Mouse (Mus musculus) retina, embryonic 14.5 days (tissue): ENCODE results near the gene Sec24b.

Experiments
- DNase-seq: peaks from one replicate; pipeline ENCODE4 v3.0.0-alpha.2; 2015; ENCODE audit warnings: low spot score

Sec24b gene

DNA sequence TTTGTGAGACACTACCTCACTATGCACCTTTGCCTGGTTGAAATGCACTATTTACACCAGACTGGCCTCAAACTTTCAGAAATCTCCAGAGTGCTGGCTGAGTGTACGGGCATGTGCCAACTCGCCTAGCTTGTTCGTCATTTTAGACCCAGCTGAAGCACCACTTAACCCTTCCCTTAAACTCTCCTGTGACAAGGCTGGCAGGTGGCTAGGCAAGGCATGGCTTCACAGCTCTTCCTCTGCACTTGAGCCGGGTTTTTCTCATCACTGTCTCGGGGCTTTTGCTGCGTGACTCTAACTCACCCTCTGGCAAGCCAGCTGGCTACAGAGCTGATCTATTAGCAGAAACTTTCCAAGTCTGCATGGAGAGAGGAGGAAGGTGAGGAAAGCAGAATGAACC, 6.8 kb downstream of the Sec24b start:
- no peak for DNase-seq

DNA sequence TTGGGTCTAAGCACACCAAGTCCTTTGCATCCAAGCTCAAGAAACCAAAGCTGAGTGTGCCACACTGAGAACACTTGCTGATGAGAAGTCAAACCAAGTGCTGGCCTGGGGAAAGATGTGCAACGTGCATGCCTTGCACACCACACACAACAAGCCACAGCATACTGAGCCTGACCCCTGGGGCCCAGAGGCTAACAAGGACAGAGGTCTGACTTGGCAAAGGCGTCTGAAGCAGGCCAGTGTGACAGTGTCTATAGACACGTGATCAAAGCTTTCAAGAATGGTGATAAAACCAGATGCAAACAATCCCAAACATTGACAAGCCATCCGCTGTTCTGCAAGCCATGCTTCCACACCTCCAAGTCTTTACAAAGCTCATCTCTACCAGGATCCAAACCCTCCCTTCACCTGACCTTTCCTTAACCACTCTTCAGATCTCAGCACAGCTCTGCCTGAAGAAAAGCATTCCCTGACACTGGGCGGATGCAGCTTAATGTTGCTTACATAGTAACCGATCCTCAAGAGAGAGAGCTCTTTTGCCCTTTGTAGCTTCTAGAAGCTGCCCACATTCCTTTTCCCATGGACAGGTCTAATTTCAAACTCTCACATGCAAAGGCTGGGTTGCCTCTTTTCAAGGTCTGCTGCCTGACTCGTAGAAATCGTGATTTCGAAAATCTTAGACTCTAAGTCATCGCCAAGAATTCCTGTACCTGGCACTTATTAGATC, 7.8 kb downstream of the Sec24b start:
- DNase-seq = no peak

GRCm38 (mm10) chr3:130052541-130053298, 8.6 kb downstream of the Sec24b start:
- DNase-seq = no peak

- DNase-seq = no peak
Observed at GRCm38 (mm10) chr3:130052116-130052515, 9.2 kb downstream of the Sec24b start.

DNA sequence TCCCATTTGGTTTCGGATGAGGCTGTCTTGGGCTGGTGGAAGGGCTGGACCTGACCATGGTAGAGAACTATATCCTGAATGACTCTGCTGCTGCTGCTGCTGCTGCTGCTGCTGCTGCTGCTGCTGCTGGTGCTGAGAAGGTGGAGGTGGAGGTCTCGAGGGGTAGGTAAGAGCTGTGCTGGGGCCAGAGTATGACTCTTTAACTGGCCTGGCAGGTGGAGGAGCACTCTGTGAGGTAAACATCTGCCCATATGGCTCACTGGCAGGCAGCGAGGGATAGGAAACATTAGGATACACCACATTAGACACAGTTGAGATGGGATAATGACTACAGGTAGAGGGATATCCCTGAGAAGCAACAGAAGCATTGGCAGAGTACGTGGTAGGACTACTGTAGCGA, 20.6 kb downstream of the Sec24b start:
- no peak for DNase-seq

- no peak for DNase-seq
Observed at GRCm38 (mm10) chr3:130040017-130040416, 21.3 kb downstream of the Sec24b start.

GRCm38 (mm10) chr3:130028741-130029140, 32.6 kb downstream of the Sec24b start:
- no peak for DNase-seq

DNA sequence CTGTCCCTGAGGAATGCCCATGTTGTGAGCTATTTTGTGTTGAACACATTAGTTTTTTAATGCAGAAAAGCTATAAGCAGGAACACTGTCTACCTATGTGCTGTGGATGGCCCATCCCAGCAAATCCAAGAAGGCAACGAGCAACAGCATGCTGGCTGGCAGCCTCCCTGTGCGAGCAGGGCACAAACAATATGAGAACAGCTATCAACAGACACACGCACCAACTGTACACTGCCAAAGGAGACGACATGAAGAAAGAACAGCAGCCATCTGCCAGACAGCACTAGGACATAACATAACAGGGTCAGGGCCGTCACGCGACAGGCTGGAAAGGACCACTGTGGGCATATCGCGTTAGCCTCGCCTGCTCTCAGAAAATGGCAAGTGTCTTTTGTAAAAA, 35.2 kb downstream of the Sec24b start:
- DNase-seq = no peak

DNA sequence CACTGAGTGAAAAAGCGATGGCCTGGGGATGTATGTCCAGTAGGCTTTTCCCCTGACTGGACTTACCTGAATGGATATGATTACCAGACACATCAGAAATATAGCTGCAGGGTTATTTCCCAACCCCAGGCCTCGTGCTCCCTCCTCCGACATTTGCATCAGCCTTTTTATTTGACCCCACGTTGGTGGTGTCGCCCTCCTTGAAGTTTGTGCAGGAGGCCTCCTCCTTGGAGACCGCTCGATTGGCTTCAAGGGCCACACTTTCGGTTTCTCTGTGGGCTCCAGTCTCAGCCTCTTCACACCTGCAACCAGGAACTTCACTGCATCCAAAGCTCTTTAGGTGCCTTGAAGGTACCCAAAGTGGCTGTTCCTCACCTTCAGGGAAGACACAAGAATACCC, 35.8 kb downstream of the Sec24b start:
- no peak for DNase-seq

DNA sequence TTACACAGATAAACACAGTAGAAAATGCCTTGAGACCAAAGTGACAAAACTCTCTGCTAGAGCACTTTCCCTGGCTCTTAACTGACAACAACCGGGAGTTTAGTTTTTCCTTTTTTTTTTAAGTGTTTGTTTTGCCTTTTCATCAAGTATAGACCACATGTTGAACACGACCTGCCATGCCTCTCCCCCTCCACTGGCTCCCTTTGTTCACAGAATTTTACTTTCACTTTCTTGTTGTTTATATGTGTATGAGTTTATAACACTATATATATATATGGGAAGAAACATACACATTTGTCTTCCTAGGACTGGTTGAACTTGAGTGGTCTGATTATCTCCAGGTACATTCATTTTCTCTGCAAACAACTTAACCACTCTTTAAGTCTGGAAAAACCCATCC, 48.4 kb downstream of the Sec24b start:
- DNase-seq = no peak

DNA sequence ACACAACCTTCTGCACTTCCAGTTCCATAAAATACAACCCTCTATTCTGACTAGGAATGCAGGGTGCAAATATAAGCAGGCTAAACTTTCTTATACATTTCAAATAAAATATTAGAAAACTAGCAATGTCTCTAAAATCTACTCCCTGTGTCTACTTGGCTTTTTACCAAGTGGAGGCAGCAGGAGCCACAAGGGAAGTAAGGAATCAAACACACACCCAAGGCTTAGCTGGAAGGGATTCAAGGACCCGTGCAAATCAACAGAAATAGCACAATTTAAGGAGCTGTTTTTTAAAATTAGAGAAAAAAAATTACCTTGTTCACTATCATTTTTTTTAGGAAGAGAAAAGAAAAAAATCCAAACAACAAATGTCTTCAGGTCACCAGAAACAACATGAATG, 50.1 kb downstream of the Sec24b start:
- DNase-seq = no peak

DNA sequence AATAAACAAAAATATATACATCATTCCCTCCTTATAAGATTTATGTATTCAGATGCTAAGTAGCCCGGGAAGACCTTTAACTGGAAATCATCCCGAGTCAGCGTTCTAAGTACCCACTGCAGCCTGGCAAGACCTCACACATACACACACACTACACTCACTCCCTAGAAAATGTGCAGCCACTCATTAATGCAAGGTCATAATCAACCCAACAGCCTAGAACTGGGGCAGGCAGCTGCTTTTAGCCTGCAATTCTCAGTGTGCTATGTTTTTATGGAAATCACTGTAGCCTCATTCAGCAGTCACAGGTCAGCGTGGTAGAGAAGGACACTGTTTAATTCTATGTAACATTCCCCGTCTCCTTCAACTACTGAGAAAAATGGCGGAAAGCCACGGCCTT, 55.2 kb downstream of the Sec24b start:
- DNase-seq = no peak

GRCm38 (mm10) chr3:130000926-130001325, 60.4 kb downstream of the Sec24b start:
- no peak for DNase-seq

- DNase-seq = no peak
Observed at GRCm38 (mm10) chr3:129998526-129998925, 62.8 kb downstream of the Sec24b start.

- DNase-seq = no peak
Observed at GRCm38 (mm10) chr3:129998001-129998400, 63.4 kb downstream of the Sec24b start.

DNA sequence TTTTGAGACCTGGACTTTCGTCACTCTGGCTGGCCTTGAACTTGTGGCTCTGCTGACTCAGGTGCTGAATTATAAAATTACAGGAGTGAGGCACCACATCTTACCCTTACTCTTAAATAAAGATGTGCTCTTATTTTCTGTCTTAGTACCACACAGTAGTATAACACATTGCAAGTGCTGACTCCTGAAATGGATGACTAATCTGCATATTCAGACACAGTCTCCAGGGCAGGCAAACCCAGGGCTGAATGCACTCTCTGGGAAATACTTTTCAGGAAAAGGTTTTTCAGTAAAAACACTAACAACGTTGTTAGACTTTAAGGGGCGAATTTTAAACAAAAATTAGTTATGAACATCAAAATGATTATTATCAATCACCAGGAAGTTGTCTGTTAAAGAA, 64.0 kb downstream of the Sec24b start:
- no peak for DNase-seq

- no peak for DNase-seq
Observed at GRCm38 (mm10) chr3:129987297-129987696, 74.1 kb downstream of the Sec24b start.

- no peak for DNase-seq
Observed at GRCm38 (mm10) chr3:129985335-129985734, 76.0 kb downstream of the Sec24b start.

DNA sequence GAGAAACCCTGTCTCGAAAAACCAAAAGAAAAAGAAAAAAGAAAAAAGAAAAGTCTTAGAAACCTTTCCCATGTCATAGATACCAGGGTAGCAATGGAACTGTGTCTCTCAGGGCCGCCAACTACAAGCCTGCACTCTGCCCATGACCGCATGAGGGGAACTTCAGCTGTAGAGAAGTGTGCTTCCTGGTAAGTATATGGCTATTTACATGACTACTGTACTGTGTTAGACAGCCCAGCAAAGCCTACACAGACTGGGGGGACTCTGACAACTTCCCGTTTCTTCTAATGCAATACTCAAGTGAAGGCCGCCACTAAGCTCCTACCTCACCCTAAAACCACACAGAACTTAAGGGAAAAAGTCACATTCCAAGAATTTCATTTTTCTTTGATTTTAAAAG, 76.6 kb downstream of the Sec24b start:
- DNase-seq = no peak

- no peak for DNase-seq
Observed at GRCm38 (mm10) chr3:129982271-129982670, 79.1 kb downstream of the Sec24b start.

- DNase-seq = no peak
Observed at GRCm38 (mm10) chr3:129981756-129982155, 79.6 kb downstream of the Sec24b start.

DNA sequence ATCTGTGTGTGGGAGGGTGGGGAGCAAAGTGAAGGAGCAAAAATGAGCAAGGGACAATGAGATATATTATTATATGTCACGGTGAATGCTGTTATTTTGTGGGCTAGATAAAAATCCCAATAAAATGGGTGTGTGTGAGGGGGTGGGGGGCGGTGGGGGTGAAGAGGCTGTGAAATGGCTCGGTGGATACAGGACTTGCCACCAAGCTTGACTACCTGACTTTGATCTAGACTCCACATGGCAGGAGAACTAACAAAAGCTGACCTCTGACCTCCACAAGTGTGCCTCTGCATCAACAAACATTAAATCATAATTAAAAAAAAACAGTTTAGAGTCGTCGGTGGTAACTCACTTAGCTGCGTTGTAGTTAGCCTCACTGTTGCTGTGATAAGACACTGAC, 81.8 kb downstream of the Sec24b start:
- DNase-seq = no peak

DNA sequence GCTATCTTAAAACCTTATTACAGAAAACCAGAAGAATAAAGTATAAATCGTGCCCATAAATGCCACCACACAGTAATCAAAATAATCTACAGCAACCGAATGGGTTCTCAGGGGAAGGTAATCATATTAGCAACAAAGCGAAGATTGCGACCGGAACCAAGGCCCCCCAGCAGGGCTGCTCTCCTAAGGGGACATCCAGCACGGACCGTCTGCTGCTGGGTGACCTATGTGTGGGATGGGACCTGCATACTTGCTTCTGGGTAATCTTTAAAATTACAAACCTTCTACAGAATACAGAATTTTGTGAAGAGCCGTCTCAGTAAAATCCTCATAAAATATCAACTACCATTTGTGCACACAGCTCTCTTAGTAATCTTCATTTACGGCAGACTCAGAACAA, 82.6 kb downstream of the Sec24b start:
- DNase-seq = no peak

- no peak for DNase-seq
Observed at GRCm38 (mm10) chr3:129976317-129976716, 85.0 kb downstream of the Sec24b start.
